Mouse (Mus musculus) left cerebral cortex, postnatal 14 days (tissue): Measurements from ENCODE around the gene Srpk2. TPM values are rescaled to one million over a fixed set of nuclear protein-coding genes. Genes with fewer than 3 reads are reported as not detected.
"Not testable (repeated sequence)": the region's sequence is repeated elsewhere in the genome, so short reads cannot be mapped to it uniquely, and the experiment has no call there.

Experiments
- DNase-seq, 2 experiments: peaks; one replicate each; pipeline ENCODE4 v3.0.0; 2021 to 2022; ENCODE audit warnings: low spot score in 2 of 2, mixed read lengths in 1 of 2
- intact Hi-C: fragments of 180-260 bp; cut with DNase I; formaldehyde crosslinking; loops from one replicate; pipeline ENCODE4 v1.15.1; 2025
- total RNA-seq, 2 experiments: library from RNA; stranded (reverse); gene quantifications; 2 replicates each; pipeline ENCODE4 v1.2.3; 2021

The Srpk2 gene
- total RNA-seq, 2 experiments from 2014 or later, result 182 to 186 TPM

DNA sequence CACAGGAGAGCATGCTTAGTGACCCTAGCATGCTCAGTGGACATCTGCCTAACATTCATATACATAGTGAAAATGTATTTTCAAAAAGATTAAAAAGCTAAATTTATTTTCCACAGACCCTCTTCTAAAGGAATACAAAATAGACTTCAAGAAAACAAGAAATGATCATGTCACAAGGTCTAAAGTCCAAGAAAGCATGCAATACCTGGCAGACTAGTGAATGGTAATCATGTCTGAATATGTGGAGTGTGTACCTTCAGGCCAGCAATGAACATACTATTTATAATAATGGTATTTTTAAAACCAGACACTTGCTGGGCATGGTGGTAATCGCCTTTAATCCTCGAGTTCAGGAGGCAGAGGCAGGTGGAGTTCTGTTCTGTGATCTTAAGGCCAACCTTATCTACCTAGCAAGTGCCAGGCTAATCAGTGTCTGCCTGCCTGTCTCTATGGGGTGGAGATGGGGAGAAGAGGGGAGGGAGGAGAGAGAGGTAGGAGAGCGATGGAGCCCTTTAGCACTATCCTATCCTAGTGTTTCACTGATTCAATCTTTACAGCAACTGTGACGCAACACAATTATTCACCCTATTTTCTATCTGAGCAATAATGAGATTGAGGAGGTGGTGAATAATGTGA is 106.0 kb downstream of the Srpk2 start:
- no peak for DNase-seq
- intact Hi-C loops, result loop anchor here (5.0 kb wide), 1 partner anchor 34 kb away; no protein-coding TSS in a partner anchor

DNA sequence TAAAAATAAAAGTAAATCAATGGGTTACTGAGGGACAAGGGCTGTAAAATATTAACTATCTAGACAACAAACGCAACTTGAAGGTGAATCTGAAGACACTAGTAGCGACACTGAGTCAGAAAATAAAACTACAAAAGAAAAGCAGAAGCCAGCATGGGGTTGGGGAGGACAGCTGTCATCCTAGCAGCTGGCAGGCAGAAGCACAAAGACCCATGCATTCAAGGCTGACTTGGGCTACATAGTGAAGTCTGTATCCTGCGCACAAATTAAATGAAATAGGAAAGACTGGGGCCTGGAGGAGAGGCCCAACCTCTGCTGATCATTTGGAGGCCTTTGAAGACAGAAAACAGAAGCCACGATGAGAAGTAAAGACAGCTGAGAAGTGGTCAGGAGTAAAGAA is 106.6 kb downstream of the Srpk2 start:
- intact Hi-C loops, result loop anchor here (5.0 kb wide), 1 partner anchor 34 kb away; no protein-coding TSS in a partner anchor
- no peak for DNase-seq

DNA sequence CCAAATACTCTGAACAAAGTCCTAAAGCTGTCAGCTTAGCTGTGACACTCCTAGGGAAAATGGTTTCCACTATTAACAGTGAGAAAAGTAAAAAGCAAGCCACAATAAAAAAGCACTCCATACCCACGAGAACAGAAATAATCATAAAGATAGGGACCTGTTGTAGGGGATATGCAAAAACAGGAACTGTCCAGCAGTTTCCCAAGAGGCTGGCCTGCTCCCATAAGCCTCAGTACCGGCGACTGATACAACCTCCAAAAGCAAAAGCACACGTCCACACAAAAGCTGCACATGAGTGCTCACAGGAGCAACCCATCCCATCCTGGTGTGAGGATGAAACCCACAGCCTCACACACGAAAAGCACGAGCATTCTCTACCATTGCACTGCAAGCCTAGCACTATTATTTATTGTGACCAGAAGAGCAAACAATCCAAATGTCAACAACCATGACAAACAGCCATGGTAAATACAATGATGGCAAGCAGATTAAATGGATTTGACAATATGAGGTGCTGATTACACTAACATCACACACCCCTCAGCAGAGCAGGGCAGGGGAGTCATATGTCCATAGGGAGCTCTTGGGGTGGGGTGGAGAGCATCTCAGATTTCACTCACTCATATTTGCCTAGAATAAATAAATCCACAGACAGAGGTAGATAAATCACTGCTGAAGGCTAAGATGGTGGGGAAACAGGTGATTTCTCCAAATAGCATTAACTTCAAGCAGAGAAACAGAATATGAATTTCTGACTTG is 107.9 kb downstream of the Srpk2 start:
- no peak for DNase-seq
- intact Hi-C loops, result loop anchor here (5.0 kb wide), 1 partner anchor 36 kb away; no protein-coding TSS in a partner anchor

DNA sequence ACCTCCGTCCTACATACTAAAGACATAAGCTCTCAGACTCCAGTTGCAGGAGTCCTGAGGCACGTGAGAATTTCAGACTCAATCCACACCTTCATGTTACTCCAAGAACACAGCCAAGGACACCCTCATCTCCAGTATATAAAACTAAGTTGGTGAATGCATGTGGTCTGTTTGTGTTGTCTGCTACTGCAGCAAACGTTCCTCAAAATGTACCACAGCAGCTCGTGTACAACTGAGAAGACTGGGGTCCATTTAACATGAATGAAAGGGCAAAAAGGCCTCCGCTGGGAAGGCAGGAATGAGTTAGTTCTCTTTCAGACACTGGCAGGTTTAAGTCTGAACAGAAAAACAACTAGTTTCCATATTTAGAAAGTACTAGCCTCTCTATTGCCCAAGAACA is 110.5 kb downstream of the Srpk2 start:
- no peak for DNase-seq
- intact Hi-C loops, result no loop called here

DNA sequence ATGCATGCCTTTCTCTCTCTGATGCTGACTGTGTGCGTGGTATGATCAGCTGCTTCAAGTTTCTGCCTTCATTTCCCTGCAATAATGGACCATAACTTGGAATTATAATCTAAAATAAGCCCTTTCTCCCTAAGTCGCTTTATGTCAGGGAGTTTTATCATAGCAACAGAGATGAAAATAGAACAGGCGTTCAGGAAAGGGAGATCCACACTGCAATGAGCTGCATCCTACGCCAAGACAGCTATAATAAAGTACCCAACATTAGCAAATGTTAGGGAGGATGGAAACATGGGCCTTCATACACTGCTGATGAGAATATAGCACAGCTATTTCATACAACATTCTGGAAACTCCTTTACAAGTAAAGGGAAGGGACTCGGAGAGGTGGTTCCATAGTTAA is 116.2 kb downstream of the Srpk2 start:
- DNase-seq, result peak; percentile 43 to 56
- intact Hi-C loops, result no loop called here

DNA sequence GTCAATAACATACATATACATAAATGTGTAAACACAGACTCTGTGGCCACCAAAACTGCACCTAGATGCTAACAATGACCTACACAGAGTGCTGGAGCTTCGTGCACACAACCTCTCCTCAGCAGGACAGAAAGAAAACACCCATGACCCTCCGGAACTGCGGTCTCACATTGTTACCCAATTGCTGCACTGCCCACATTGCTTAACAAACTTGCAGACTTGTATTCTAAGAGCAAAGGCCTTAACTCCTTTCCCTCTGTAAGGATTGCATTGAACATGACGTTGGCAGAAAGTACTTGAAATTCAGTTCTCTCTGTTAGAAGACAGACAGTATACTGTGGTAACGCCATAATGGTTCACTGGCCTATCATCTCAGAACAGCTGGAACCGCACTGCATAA is 118.0 kb downstream of the Srpk2 start:
- intact Hi-C loops, result no loop called here
- DNase-seq, result no peak

DNA sequence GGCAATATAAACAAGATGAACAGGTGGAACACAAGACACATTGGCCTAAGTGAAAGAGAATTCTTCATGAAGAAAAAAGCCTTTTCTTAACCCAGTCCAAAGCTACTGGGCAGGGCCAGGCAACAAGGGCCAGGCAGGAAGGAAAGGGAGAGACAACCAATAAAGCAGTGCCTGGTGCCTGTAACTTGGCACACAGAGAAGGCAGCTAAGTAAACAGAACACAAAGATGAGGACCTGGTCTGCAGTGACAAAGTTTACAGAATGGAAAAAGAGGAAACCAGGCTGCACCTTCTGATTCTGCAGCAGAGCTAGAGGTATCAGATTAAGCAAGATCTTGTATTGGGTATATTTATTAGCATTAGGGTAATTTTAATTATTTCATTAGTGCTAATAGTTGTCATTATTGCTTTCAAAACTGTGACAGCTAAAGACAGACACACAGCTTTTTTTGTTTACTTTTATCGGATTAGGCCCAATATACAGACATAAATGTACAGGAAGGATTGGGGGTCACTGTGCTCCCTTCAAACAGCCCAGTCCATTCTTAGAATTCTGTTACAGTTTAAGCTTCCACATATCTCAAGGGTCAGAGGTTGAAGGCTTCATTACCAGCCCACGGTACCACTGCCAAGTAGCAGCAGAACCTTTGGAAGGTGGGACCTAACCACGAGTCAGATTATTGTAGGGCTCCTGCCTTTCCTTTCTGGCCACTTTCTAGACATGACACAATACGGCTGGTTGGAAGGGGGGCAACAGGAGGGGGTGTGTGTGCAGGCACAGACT is 121.9 kb downstream of the Srpk2 start:
- no peak for DNase-seq
- intact Hi-C loops, result loop anchor here (5.0 kb wide), 1 partner anchor 55 kb away; no protein-coding TSS in a partner anchor

DNA sequence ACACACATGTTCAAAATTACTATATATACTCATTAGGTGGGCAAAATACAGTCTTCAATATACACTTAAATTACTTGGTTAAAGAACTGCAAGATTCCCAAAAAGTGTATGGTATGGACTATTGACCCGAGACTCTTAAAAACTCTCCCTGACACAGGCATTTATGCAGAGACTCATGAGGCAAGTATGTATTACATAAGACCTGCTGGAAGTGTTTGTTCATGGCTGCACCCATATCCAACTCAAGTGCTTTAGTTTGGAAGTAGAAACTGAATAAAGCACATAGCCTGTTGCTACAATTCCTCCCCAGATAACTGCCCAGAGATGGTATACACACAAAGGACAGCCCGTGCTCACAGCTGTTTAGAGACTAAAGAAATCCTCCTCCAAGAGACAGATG is 123.2 kb downstream of the Srpk2 start:
- intact Hi-C loops, result loop anchor here (5.0 kb wide), 1 partner anchor 56 kb away; no protein-coding TSS in a partner anchor
- no peak for DNase-seq

DNA sequence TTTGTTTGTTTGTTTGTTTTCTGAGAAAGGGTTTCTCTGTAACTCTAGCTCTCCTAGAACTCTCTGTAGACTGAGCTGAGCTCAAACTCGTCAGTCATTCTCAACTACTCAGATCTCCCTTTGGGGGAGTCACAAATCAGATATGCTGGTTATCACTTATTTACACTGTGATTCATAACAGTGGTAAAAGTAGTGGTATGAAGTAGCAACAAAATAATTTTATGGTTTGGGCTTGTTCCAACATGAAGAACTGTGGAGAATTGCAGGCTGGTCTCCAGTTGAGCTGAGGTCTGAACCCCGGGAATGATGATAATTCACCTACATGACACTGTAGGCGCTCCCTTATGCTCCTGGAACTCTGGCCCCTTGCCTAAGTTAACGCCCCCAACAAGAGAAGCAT is 124.2 kb downstream of the Srpk2 start:
- intact Hi-C loops, result loop anchor here (5.0 kb wide), 1 partner anchor 57 kb away; no protein-coding TSS in a partner anchor
- no peak for DNase-seq

DNA sequence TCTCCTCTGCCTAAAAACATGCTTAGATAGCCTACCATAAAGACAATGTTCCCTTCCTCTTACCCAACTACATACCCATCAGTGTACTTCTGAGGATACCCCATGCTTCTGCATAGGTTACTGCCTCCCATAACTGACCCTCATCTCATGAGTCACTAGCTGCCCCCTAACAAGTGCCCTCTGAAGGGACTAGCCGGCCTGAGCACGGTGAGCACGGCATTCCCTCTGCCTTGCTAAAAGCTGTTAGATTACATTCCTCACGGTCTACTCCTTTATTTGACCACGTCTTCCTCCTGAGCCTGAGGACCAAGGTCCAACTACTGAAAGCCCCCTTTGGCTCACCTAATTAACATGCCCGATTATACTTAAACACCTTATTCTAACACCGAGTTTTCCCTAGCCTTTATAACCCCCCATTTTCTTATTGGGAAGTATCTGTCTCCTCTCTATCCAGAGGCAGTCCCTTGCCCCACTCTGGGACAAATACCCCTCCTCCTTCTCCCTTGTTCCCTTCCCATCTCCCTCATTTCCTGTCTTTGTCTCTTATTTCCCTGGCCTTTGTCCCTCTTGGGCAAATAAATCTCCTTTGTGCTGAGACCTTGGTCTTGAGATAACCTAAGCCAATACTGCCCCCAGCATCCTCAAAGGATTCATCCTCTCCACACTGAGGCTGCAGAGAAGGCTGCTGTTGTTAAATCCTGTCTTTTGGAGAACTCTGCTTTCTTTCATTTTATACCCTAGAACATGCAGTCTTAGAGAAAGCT is 128.2 kb downstream of the Srpk2 start:
- intact Hi-C loops, result no loop called here
- no peak for DNase-seq

DNA sequence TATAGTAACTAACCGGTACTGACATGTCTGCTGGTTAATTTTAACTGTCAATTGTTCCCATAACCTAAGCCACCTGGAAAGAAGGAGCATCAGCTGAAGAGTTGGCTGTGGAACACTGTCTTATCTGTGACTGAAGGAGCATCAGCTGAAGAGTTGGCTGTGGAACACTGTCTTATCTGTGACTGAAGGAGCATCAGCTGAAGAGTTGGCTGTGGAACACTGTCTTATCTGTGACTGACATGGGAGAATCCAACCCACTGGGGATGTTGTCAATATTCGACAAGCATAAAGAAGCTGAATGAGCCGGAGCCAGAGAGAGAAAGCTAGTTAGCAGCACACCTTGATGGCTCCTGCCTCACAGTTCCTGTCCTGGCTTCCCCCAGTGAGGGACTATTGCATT is 131.1 kb downstream of the Srpk2 start:
- DNase-seq, intact Hi-C loops: not testable (repeated sequence)

DNA sequence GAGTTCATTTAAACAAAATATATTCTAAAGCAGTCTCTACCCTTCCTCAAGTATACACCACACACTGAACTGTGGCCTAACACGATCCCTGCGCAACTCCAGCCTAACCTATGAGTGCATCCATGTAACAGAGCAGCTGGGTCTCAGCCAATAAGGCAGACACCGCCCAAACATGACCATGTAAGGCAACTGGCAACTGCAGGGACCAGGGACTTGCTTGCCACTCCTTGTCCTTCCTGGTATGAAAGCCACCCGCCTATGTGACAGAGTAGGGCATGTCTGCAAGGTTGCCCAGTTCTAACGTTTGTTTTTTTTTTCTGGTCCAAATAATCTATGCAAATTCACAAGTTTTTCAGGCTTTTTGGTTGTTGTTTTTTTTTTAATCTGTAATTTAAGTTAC is 132.7 kb downstream of the Srpk2 start:
- intact Hi-C loops, result no loop called here
- no peak for DNase-seq

DNA sequence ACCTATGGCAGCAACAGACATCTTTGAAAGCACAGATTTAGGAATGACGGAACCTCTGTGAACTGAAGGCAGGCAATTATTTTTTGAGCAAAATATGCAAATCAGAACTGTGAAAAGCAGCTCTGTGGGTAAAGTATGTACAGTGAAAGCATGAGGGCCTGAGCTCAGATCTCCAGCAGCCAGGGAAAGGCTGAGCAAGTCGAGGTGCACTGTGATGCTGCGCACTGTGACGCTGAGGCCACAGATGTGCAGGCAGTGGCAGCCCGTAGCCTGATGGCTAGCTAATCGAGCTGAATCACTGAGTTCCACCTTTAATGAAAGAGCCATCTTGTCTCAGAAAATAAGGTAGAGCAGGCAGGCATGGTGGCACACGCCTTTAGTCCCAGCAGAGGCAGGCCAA is 148.7 kb downstream of the Srpk2 start:
- intact Hi-C loops, result no loop called here

DNA sequence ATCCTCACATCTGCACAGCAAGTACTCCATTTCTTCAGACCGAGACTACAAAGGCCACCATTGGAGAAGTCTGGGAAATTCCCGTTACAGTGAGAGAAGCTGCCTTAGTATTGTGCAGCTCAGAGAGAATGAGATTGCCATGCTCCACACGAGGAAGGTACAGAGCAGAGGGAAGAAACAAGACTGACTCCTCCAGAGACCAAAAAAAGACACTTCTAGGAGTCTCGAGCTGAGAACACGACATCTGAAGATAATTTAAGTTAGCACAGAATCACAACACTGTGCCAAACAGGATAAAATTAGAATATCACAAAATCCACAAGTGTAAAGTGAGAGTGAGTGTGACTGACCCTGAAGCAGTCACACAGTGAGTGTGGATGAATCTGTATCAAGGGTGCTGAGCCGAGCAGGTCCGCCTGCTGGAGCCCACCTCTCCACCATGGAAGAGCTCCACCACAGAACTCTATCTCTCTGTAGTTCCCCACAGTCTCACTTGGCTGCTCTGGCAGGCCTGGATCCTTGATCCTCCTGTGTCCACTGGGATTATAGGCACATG is 152.8 kb downstream of the Srpk2 start:
- DNase-seq, result peak in 1 of 2 experiments; percentile 57
- intact Hi-C loops, result no loop called here

More for the DNA sequence above, 148.7 kb downstream of the Srpk2 start:
- DNase-seq, result no peak

DNA sequence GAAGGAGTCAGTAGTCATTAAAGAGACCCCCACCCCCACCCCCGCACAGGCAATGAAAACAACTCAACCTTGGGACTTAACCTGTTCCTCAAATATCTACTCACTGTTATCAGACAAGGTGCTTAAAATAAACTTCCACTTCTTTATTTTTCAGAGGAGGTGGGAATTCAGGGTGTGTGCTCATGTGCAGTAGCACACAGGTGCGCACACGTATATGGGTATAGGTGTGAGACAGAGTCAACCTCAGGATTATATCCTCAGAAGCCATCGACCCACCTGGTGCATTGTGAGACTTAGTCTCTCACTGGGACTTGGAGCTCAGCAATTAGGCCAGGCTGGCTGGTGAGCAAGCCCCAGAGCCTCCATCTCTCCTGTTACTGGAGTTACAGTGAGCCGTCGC is 153.3 kb downstream of the Srpk2 start:
- intact Hi-C loops, result no loop called here
- DNase-seq, result no peak

DNA sequence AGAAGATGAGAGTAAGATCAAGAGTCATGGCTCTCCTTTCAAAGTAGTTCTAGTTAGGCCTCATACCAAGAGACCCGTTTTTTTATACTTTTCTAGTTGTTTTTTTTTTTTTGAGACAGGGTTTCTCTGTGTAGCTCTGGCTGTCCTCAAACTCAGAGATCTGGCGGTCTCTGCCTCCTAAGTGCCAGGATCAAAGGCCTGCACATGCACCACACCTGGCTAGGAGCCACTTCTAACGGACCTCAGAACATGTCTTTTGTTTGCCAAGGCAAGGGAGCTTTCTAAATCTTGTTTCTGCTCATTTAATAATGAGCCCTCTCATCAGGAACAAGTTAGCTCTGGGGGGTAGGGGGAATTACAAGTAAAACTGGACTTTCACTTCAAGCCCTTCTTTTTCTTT is 159.8 kb downstream of the Srpk2 start:
- DNase-seq, result no peak
- intact Hi-C loops, result no loop called here

DNA sequence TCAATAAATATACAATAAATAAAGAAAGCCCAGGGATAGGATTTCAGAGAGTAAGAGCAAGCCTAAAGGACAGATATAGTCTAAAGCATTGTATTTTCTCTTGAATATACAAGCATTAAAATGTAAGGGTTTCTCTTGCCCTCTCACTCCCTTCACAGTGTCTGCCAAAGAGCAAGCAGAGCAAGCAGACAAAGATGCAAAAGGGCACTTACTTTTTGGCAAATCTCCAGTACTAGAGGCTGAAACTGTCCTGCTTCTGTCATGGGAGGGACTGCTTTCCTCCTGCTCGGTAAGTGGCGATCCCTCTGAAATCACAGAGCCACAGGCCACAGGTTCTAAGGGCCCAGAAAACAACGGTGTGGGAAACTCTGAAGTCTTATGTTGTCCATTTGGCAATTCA is 160.5 kb downstream of the Srpk2 start:
- intact Hi-C loops, result no loop called here
- no peak for DNase-seq

DNA sequence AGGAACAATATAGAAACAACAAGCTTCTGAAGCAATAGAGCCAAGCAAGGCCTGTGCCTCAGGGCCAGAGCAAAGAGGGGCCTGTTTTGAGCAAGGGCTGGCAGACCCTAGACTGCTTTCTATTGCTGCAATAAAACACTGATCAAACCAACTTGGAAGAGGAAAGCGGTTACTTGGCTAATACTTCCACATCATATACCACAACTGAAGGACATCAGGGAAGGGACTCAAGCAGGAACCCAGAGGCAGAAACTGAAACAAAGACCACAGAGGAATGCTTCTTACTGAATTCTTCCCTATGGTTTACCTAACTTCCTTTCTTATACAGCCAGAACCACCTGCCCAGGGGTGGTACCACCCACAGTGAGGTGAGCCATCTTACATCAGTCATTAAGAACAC is 162.8 kb downstream of the Srpk2 start:
- intact Hi-C loops, result no loop called here
- DNase-seq, result no peak

DNA sequence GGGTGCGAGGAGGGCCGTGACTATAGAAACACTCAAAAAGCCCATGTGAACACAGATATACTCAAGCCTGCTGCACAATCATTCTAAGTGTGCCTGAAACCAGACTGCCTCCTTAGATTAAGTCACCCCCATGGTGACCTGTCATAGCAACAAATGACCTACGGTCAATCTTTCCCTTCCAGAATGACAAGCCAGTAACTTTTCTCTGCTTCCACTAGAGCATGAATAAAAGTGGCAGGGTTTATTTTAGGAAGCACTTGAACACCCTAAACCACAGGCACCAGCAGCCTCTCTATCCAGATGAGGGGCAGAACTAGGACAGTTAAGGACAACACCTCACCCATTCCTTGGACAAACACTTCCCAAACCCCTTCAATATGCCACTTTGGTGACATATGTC is 164.7 kb downstream of the Srpk2 start:
- DNase-seq, result no peak
- intact Hi-C loops, result no loop called here
